Mouse (Mus musculus) hindbrain, embryonic 14.5 days (tissue): ENCODE measurements around the gene Gm21477. TPM values are rescaled to one million over a fixed set of nuclear protein-coding genes. Genes with fewer than 3 reads are reported as not detected.
"Not testable (repeated sequence)": the region's sequence is repeated elsewhere in the genome, so short reads cannot be mapped to it uniquely, and the experiment has no call there.

Source experiments
- ATAC-seq: fragments of 200-750 bp; cut with Nextera tagmentation; 2 replicates; pipeline ENCODE4 v1.8.0; 2017; ENCODE audit warnings: moderate number of reproducible peaks, mild to moderate bottlenecking, moderate TSS enrichment, moderate library complexity; ENCODE audit not compliant: low FRiP score
- DNase-seq: peaks from one replicate; pipeline ENCODE4 v3.0.0-alpha.2; 2015; ENCODE audit warnings: low spot score
- H3K27ac ChIP-seq: fragments of 300-500 bp; sonication (generic); 2 replicates; pipeline ENCODE4 v1.5.1; 2014; ENCODE audit warnings: mild to moderate bottlenecking, moderate library complexity
- H3K27me3 ChIP-seq: fragments of 300-500 bp; sonication (generic); 2 replicates; pipeline ENCODE4 v1.6.1; 2014; ENCODE audit warnings: mild to moderate bottlenecking, low read length, mixed read lengths; ENCODE audit not compliant: control insufficient read depth, insufficient read depth
- H3K36me3 ChIP-seq: fragments of 300-500 bp; sonication (generic); replicated peaks from 2 replicates; pipeline ENCODE4 v1.6.1; 2014; ENCODE audit not compliant: control insufficient read depth, insufficient read depth
- H3K4me1 ChIP-seq: fragments of 300-500 bp; sonication (generic); replicated peaks from 2 replicates; pipeline ENCODE4 v1.6.1; 2014; ENCODE audit warnings: antibody characterized with exemption, low read length, mixed read lengths; ENCODE audit not compliant: control insufficient read depth, insufficient read depth
- H3K4me2 ChIP-seq: fragments of 300-500 bp; sonication (generic); replicated peaks from 2 replicates; pipeline ENCODE4 v1.6.1; 2014; ENCODE audit warnings: mild to moderate bottlenecking, moderate library complexity
- H3K4me3 ChIP-seq: fragments of 300-500 bp; sonication (generic); replicated peaks from 2 replicates; pipeline ENCODE4 v1.5.1; 2014; ENCODE audit warnings: mild to moderate bottlenecking, low read length
- H3K9ac ChIP-seq: fragments of 300-500 bp; sonication (generic); 2 replicates; pipeline ENCODE4 v1.6.1; 2014
- H3K9me3 ChIP-seq: fragments of 300-500 bp; sonication (generic); 2 replicates; pipeline ENCODE4 v1.6.1; 2016; ENCODE audit warnings: low read length; ENCODE audit not compliant: control insufficient read depth
- WGBS: fragments of 180-500 bp; shearing (Covaris S2); extraction: QIAGEN DNeasy Blood & Tissue Kit; methylation state at CpG from one replicate; pipeline ENCODE4 v1.1.7; 2014; 5-methylcytosine and 5-hydroxymethylcytosine counted together
- polyA plus RNA-seq: library from polyadenylated mRNA; unstranded; fragments of >200 nt; fragmentation: Nextera tagmentation; extraction: Ambion mirVana; gene quantifications from 2 replicates; pipeline ENCODE4 v1.2.1, GENCODE M21; 2014

Gm21477 gene
- polyA plus RNA-seq, result not detected in 2 replicates

GRCm38 (mm10) chrY:87116521-87116920, at the start of gene Gm21477:
Gene Gm21477, plus strand, starts transcription at chrY:87116821.
- not testable (repeated sequence) for ATAC-seq

More at GRCm38 (mm10) chrY:87116521-87116920, at the start of gene Gm21477:
- DNase-seq, H3K36me3 ChIP-seq, H3K4me3 ChIP-seq, H3K27me3 ChIP-seq, H3K4me2 ChIP-seq, H3K9ac ChIP-seq, H3K9me3 ChIP-seq, H3K27ac ChIP-seq, H3K4me1 ChIP-seq: not testable (repeated sequence)
- WGBS, result no CpG with 5 or more reads among the region's 6 CpGs
